Mouse (Mus musculus) left cerebral cortex, adult 2 months (tissue): ENCODE data around the gene Fbxw8. TPM values are rescaled to one million over a fixed set of nuclear protein-coding genes. Genes with fewer than 3 reads are reported as not detected.
A peak's percentile ranks its signal among the peaks of the same experiment; 100 is the strongest.

ENCODE experiments used
- DNase-seq, 2 experiments: peaks; one replicate each; pipeline ENCODE4 v3.0.0; 2021 to 2022; ENCODE audit warnings: low spot score in 2 of 2, mixed read lengths in 1 of 2; ENCODE audit errors: extremely low spot score in 1 of 2
- H3K27ac ChIP-seq: fragments of 200-600 bp; 2 replicates; pipeline ENCODE4 v1.8.1; 2022
- H3K4me3 ChIP-seq: fragments of 200-600 bp; 2 replicates; pipeline ENCODE4 v1.8.1; 2022
- CTCF ChIP-seq: fragments of 200-600 bp; IDR thresholded peaks from 2 replicates; pipeline ENCODE4 v1.8.1; 2022; ENCODE audit warnings: antibody characterized with exemption, mild to moderate bottlenecking, moderate library complexity
- intact Hi-C: fragments of 180-260 bp; cut with DNase I; formaldehyde crosslinking; loops from one replicate; pipeline ENCODE4 v1.15.1; 2025
- total RNA-seq, 2 experiments: library from RNA; stranded (reverse); gene quantifications; 2 replicates each; pipeline ENCODE4 v1.2.3; 2021

The Fbxw8 gene
- total RNA-seq, 2 experiments from 2014 or later, result 34.5 to 35.1 TPM

DNA sequence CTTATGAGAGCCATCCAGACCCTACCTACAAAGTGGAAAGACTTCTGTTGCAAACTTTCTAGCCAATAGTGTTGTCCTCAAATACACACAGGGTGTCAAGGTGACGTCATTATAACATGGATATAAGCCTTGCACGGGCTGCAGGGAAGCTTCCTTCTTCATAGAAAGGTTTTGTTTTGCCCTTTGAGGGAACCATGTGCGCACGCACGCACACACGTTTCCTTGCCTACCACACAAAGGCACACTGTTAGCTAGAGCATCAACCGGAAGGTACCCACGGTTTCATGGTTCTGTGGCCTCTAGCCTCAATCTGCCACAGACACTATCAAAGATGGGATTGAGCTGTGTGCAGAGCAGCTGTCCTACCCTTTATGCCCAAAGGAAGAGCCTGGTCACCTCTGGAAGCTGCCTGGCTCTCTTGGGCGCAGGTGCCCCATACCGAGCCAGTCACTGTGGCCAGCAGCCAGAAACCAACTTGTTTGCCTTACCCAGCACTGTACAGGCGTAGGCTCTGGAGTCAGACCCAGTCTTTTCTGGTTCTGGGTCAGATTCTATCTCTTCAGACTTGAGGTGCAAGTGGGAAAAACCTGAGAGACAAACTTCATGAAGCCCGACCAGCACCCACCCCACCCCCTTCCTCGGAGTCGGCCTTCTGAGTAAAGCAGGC is 108.0 kb downstream of the Fbxw8 start:
- TF ChIP-seq CTCF, result no peak
- DNase-seq, result no peak
- H3K4me3 ChIP-seq, result no peak overlapping the region
- no peak overlapping the region for H3K27ac ChIP-seq
- intact Hi-C loops, result no loop called here

DNA sequence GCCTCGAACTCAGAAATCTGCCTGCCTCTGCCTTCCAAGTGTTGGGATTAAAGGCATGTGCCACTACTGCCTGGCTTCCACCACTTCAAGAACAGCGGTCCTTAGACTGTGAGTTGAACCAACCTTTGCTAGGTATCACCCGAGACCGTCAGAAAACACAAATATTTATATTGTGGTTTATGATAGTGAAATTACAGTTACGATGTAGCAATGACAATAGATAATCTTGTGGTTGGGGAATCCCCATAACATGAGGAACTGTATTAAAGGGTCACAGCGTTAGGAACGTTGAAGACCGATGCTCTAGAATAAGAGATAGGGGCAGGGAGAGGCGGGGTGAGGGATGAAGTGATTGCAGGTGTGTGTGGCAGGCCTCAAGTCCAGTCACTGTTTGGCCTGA is 109.9 kb downstream of the Fbxw8 start:
- no peak overlapping the region for H3K4me3 ChIP-seq
- no peak overlapping the region for H3K27ac ChIP-seq
- intact Hi-C loops, result no loop called here
- TF ChIP-seq CTCF, result no peak
- DNase-seq, result no peak

GRCm38 (mm10) chr5:118044907-118045306 is 110.4 kb downstream of the Fbxw8 start:
- TF ChIP-seq CTCF, result no peak

GRCm38 (mm10) chr5:118043761-118044160 is 111.5 kb downstream of the Fbxw8 start:
- TF ChIP-seq CTCF, result no peak
- no peak for DNase-seq
- no peak overlapping the region for H3K27ac ChIP-seq
- intact Hi-C loops, result no loop called here
- H3K4me3 ChIP-seq, result no peak overlapping the region

More at GRCm38 (mm10) chr5:118044907-118045306, 110.4 kb downstream of the Fbxw8 start:
- no peak overlapping the region for H3K27ac ChIP-seq
- intact Hi-C loops, result no loop called here
- no peak overlapping the region for H3K4me3 ChIP-seq
- peak in 1 of 2 experiments; percentile 53 for DNase-seq

GRCm38 (mm10) chr5:118042599-118042998 is 112.7 kb downstream of the Fbxw8 start:
- no peak overlapping the region for H3K27ac ChIP-seq
- TF ChIP-seq CTCF, result no peak
- no peak for DNase-seq
- intact Hi-C loops, result no loop called here
- H3K4me3 ChIP-seq, result no peak overlapping the region

- no peak overlapping the region for H3K4me3 ChIP-seq
- DNase-seq, result no peak
- intact Hi-C loops, result no loop called here
- 0 out of 2 replicates have a peak overlapping the region, but pooled peaks have one; percentile 26 for H3K27ac ChIP-seq
- TF ChIP-seq CTCF, result no peak
These were observed 116.0 kb downstream of the Fbxw8 start for GRCm38 (mm10) chr5:118039241-118039668.

DNA sequence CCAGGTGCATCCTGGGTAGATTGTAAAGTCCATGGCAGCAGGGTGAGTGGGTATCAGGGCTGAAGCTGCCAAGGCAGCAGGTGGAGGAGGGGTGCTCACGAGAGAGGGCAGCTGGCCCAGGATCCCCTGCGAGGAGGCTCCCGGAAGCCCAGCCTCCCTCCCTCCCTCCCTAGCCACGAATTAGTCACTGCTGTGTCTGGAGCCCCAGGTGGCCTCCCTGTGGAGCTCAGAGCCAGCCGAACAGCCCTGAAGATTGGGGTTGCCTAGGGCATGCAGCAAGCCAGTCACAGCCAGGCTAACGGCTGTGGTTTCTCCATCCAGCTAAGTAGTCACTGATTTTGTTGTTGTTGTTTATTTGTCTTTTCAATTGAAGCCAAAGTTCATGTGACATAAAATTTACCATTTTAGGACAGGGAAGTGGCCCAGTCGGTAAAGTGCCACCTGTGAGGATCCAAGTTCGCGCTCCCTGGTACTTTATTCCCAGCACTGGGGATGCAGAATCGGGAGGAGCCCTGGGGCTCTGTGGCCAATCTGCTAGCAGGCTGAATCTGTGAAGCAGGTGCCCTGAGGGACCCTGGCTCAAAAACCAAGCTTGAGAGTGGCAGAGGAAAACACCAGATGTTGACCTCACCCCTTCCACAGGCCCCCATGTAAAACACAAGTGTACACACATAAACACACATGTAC is 117.3 kb downstream of the Fbxw8 start:
- TF ChIP-seq CTCF, result no peak
- H3K4me3 ChIP-seq, result no peak overlapping the region
- no peak for DNase-seq
- peak overlapping the region; percentile 53 for H3K27ac ChIP-seq
- intact Hi-C loops, result no loop called here

DNA sequence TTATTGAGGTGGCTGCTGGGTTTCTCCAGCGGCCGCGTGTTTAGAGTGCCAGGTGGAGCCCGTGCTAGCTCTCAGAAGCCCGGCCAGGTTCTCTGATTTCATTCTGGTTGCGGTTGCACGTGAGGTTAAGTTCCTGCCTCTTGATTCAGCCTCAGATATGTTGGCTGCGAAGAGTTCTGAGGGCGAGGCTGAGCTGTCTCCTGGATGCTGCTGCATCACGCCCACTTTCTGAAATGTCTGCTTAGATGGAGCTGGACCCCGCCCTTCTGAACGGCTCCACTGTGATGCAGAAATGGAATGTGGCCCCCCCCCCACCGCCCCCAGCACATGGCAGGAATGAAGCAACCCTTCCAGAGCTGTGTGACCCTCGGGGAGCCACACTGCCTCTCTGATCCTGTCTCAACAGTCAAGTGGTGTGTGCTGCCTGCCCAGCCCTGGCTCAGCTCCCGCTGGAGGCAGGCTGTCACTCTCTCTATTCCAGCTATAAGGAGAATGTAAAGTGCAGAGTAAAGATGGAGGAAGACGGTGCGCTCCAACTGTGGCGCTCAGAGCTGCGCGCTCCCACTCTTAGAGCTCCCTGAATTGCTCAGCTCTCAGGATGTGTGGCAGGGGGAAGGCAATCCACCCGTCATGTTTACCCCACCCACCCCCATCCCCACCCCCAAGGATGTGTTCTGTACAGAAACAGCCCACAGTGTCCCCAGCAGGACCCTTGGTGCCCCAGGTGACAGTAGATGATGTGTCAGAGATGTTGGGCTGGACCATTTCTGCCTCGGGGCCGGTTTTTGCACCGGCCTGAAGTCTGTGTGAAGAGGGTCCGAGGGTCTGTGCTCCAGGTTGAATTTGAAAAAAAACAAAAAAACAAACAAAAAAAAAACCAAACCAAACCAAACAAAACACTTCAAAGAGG is 118.1 kb downstream of the Fbxw8 start:
- Histone ChIP-seq H3K4me3 (no peak overlapping the region), H3K27ac (peak overlapping the region; percentile 55)
- intact Hi-C loops, result no loop called here
- DNase-seq, result no peak
- TF ChIP-seq CTCF, result no peak

- TF ChIP-seq CTCF, result no peak
- 0 out of 2 replicates have a peak overlapping the region, but pooled peaks have one; percentile 55 for H3K27ac ChIP-seq
- no peak for DNase-seq
- intact Hi-C loops, result no loop called here
- no peak overlapping the region for H3K4me3 ChIP-seq
These were observed 119.5 kb downstream of the Fbxw8 start for GRCm38 (mm10) chr5:118035786-118036185.

DNA sequence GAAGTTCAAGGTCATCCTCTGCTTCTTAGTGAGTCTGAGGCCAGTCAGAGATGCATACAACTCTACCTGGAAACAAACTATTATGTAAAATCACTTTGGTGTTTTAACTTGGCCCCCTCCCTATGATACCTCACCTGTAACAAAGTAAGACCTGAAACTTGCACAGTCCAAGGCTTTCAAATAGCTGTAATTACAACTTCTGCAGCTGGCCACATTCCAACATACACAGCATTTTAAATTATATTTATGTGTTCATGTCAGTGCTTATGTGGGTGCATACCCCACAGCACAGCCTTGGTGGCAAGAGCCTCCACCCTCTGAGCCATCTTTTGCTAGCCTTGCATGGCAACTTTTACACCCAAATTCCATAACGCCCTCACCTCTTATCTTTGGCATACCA is 120.6 kb downstream of the Fbxw8 start:
- H3K4me3 ChIP-seq, result no peak overlapping the region
- no peak for DNase-seq
- intact Hi-C loops, result no loop called here
- H3K27ac ChIP-seq, result no peak overlapping the region
- no peak for TF ChIP-seq CTCF

- Histone ChIP-seq H3K27ac (no peak overlapping the region), H3K4me3 (no peak overlapping the region)
- intact Hi-C loops, result no loop called here
- TF ChIP-seq CTCF, result no peak
- DNase-seq, result no peak
These were observed 121.5 kb downstream of the Fbxw8 start for GRCm38 (mm10) chr5:118033740-118034139.

- DNase-seq, result no peak
- no peak for TF ChIP-seq CTCF
- Histone ChIP-seq H3K27ac (no peak overlapping the region), H3K4me3 (no peak overlapping the region)
- intact Hi-C loops, result no loop called here
These were observed 121.9 kb downstream of the Fbxw8 start for GRCm38 (mm10) chr5:118033328-118033727.
